Mouse (Mus musculus) ES-CJ7 (cell line): ENCODE data around the gene Mybl2.

ENCODE experiments used
- DNase-seq: peaks from one replicate; pipeline ENCODE4 v3.0.0; 2011; ENCODE audit warnings: low read depth, low spot score

Mybl2 gene

GRCm38 (mm10) chr2:163054335-163054840, at the start of gene Mybl2:
Gene Mybl2 (plus strand): TSS chr2:163054687.
- DNase-seq, result peak; percentile 96

GRCm38 (mm10) chr2:163007299-163007698, 47.2 kb upstream of the Mybl2 start:
- no peak for DNase-seq

GRCm38 (mm10) chr2:163016916-163017743, 37.4 kb upstream of the Mybl2 start, which contains the start of gene Ift52:
Gene Ift52 (plus strand): TSS chr2:163017354.
- DNase-seq, result peak; percentile 86

- peak; percentile 88 for DNase-seq
These were observed 23.2 kb upstream of the Mybl2 start for GRCm38 (mm10) chr2:163031289-163031688.

GRCm38 (mm10) chr2:163031757-163032156, 22.7 kb upstream of the Mybl2 start:
- DNase-seq, result peak; percentile 98

- peak; percentile 75 for DNase-seq
These were observed 21.9 kb upstream of the Mybl2 start for GRCm38 (mm10) chr2:163032622-163033021.

GRCm38 (mm10) chr2:163039940-163040339, 14.5 kb upstream of the Mybl2 start:
- DNase-seq, result no peak

GRCm38 (mm10) chr2:163048125-163048524, 6.4 kb upstream of the Mybl2 start:
- peak; percentile 86 for DNase-seq

- DNase-seq, result peak; percentile 37
These were observed 5.4 kb upstream of the Mybl2 start for GRCm38 (mm10) chr2:163049116-163049515.

- DNase-seq, result peak; percentile 93
These were observed 2.8 kb upstream of the Mybl2 start for GRCm38 (mm10) chr2:163051691-163052090.

GRCm38 (mm10) chr2:163052101-163052500, 2.4 kb upstream of the Mybl2 start:
- peak; percentile 98 for DNase-seq

GRCm38 (mm10) chr2:163052826-163053225, 1.7 kb upstream of the Mybl2 start:
- peak; percentile 59 for DNase-seq

GRCm38 (mm10) chr2:163054891-163055494, 506 bp downstream of the Mybl2 start:
- DNase-seq, result peak; percentile 35

- no peak for DNase-seq
These were observed 1.2 kb downstream of the Mybl2 start for GRCm38 (mm10) chr2:163055715-163056114.

GRCm38 (mm10) chr2:163056584-163056983, 2.1 kb downstream of the Mybl2 start:
- peak; percentile 50 for DNase-seq

- DNase-seq, result peak; percentile 74
These were observed 4.5 kb downstream of the Mybl2 start for GRCm38 (mm10) chr2:163058981-163059380.

- peak; percentile 61 for DNase-seq
These were observed 6.1 kb downstream of the Mybl2 start for GRCm38 (mm10) chr2:163060630-163061029.

GRCm38 (mm10) chr2:163061203-163062118, 7.0 kb downstream of the Mybl2 start:
- peak; percentile 52 for DNase-seq

GRCm38 (mm10) chr2:163062119-163062508, 7.6 kb downstream of the Mybl2 start:
- DNase-seq, result peak; percentile 94

GRCm38 (mm10) chr2:163066326-163066725, 11.8 kb downstream of the Mybl2 start:
- DNase-seq, result peak; percentile 84

GRCm38 (mm10) chr2:163067233-163067632, 12.7 kb downstream of the Mybl2 start:
- DNase-seq, result peak; percentile 54

GRCm38 (mm10) chr2:163070213-163070612, 15.7 kb downstream of the Mybl2 start:
- no peak for DNase-seq
